Comparison of ENCODE assay signal across 28 mouse cellular contexts in the genomic region with DNA sequence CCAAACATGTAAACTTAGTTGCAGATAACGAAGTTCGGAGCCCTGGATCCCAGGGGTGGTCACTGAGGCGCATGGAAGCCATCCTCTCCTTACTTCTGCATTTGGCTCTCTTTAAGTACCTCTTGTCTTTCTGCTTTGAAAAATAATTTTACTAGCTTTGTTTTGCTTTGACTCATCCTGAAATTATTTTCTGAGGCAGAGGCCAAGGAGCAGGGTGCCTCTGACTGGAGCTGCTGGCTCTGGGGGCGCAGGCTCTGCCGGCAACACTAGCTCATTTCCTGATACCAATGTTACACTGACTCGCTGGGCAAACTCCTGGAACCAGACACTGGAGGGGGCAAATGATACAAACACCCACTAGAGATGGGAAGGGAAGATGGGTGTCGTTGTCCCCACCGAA. TPM values are rescaled to one million over a fixed set of nuclear protein-coding genes. Genes with fewer than 3 reads are reported as not detected.
DNase-seq lines count a peak whose midpoint lies in the region; ATAC-seq lines count a peak whose summit lies in the region.
"Had no signal": no experiment of that assay in that cellular context is flagged by ENCODE, and none has a peak within 500 bp of the region (broad histone marks: within the 10 kb centered on the region; RNA-seq: fewer than 3 reads in every experiment).

No protein-coding gene starts in this region.

- no peak for ATAC-seq in kidney, embryonic 16.5 days (ENCODE audit: low FRiP score, low TSS enrichment)
- ATAC-seq in stomach, embryonic 16.5 days (ENCODE audit: insufficient read depth, low FRiP score), result no peak
- ATAC-seq: activated CD4-positive, CD25-positive, alpha-beta regulatory T cell, adult 4 months; CD4-positive, CD25-positive, alpha-beta regulatory T cell, adult 4 months; forebrain, embryonic 16.5 days; inflammation-experienced regulatory T-cells, adult 6 months; midbrain, embryonic 16.5 days had no signal

- H3K9ac ChIP-seq in kidney, embryonic 16.5 days (replicated peaks; ENCODE audit: low read length), result no peak overlapping the region
- H3K9ac ChIP-seq in stomach, embryonic 16.5 days (ENCODE audit: low read length), result no peak overlapping the region
- H3K9ac ChIP-seq: hindbrain, embryonic 15.5 days; limb, embryonic 12.5 days; liver, embryonic 15.5 days; lung, embryonic 14.5 days; neural tube, embryonic 12.5 days had no signal

- H3K4me2 ChIP-seq in kidney, embryonic 16.5 days (replicated peaks; ENCODE audit: low read depth, low read length), result no peak overlapping the region
- no peak overlapping the region for H3K4me2 ChIP-seq in stomach, embryonic 16.5 days (ENCODE audit: low read depth, low read length)
- H3K4me2 ChIP-seq: hindbrain, embryonic 15.5 days; limb, embryonic 12.5 days; liver, embryonic 15.5 days; lung, embryonic 14.5 days; midbrain, embryonic 11.5 days; neural tube, embryonic 12.5 days had no signal

- no peak overlapping the region for H3K4me3 ChIP-seq in kidney, embryonic 16.5 days (ENCODE audit: low read length)
- no peak overlapping the region for H3K4me3 ChIP-seq in stomach, embryonic 16.5 days (replicated peaks; ENCODE audit: low read length)
- H3K4me3 ChIP-seq in limb, embryonic 10.5 days, result no peak overlapping the region
- H3K4me3 ChIP-seq: erythroblast, embryonic 14.5 days; hindbrain, embryonic 10.5 days; hindbrain, embryonic 15.5 days; limb, embryonic 12.5 days; liver, embryonic 15.5 days; neural tube, embryonic 12.5 days had no signal

- H3K36me3 ChIP-seq in kidney, embryonic 16.5 days (ENCODE audit: insufficient read depth, low read length), result no peaks in the 10 kb centered on the region
- no peaks in the 10 kb centered on the region for H3K36me3 ChIP-seq in stomach, embryonic 16.5 days (ENCODE audit: control insufficient read depth, insufficient read depth, low read length)
- no peaks in the 10 kb centered on the region for H3K36me3 ChIP-seq in limb, embryonic 10.5 days
- H3K36me3 ChIP-seq: hindbrain, embryonic 10.5 days; hindbrain, embryonic 15.5 days; limb, embryonic 12.5 days; liver, embryonic 15.5 days; neural tube, embryonic 12.5 days had no signal

- no peaks in the 10 kb centered on the region for H3K27me3 ChIP-seq in kidney, embryonic 16.5 days (ENCODE audit: insufficient read depth, low read length)
- H3K27me3 ChIP-seq in stomach, embryonic 16.5 days (ENCODE audit: control insufficient read depth, insufficient read depth, low read length), result no peaks in the 10 kb centered on the region
- no peaks in the 10 kb centered on the region; the same call in 1 of the 2 replicates for H3K27me3 ChIP-seq in limb, embryonic 10.5 days (ENCODE audit: low read depth, poor library complexity, severe bottlenecking)
- H3K27me3 ChIP-seq: hindbrain, embryonic 15.5 days; limb, embryonic 12.5 days; liver, embryonic 15.5 days; neural tube, embryonic 12.5 days had no signal

- peak; percentile 29 to 64 for DNase-seq in adrenal gland, adult (ENCODE audit: inconsistent age in 2 of 2, low spot score in 1 of 2)
- no peak for DNase-seq in adrenal gland, adult 18-20 months (ENCODE audit: low spot score in 2 of 2)
- DNase-seq in kidney, postnatal 10 days, result no peak
- peak; percentile 74 for DNase-seq in NIH3T3 (ENCODE audit: low read depth)
- no peak for DNase-seq in limb, embryonic 10.5 days (ENCODE audit: low spot score)
- no peak for DNase-seq in layer of hippocampus, adult 9-10 months (ENCODE audit: low spot score)
- DNase-seq: adrenal gland, postnatal 25 days; cerebellum, adult 11-12 months; cerebellum, postnatal 25 days; heart, postnatal 14 days; kidney, adult 2 months; lung, embryonic 14.5 days; thymus, adult 18-20 months; thymus, postnatal 25 days had no signal

- peaks cover 43% of the 10 kb centered on the region for H3K4me1 ChIP-seq in kidney, embryonic 16.5 days (ENCODE audit: insufficient read depth, low read length)
- peaks cover 42% of the 10 kb centered on the region for H3K4me1 ChIP-seq in stomach, embryonic 16.5 days (ENCODE audit: control insufficient read depth, insufficient read depth, low read length)
- H3K4me1 ChIP-seq in limb, embryonic 10.5 days, result peaks cover 20% of the 10 kb centered on the region

- WGBS in kidney, embryonic 16.5 days, result 80% methylated on average over 8 of the region's 8 CpGs
- WGBS in stomach, embryonic 16.5 days, result 73% methylated on average over 8 of the region's 8 CpGs
- WGBS in limb, embryonic 10.5 days, result 90% methylated on average over 8 of the region's 8 CpGs

- H3K9me3 ChIP-seq in kidney, embryonic 16.5 days (ENCODE audit: low read length), result no peaks in the 10 kb centered on the region
- H3K9me3 ChIP-seq in stomach, embryonic 16.5 days (replicated peaks; ENCODE audit: control insufficient read depth, low read length), result no peaks in the 10 kb centered on the region
- H3K9me3 ChIP-seq in limb, embryonic 10.5 days (replicated peaks), result no peaks in the 10 kb centered on the region
- H3K9me3 ChIP-seq: hindbrain, embryonic 10.5 days; hindbrain, embryonic 15.5 days; limb, embryonic 12.5 days; liver, embryonic 15.5 days; neural tube, embryonic 12.5 days had no signal

- H3K27ac ChIP-seq in kidney, embryonic 16.5 days (ENCODE audit: low read length), result peak overlapping the region; percentile 9; the same call in 1 of the 2 replicates
- H3K27ac ChIP-seq in stomach, embryonic 16.5 days (ENCODE audit: low read length), result peak overlapping the region; percentile 43; the same call in 1 of the 2 replicates
- H3K27ac ChIP-seq in limb, embryonic 10.5 days, result no peak overlapping the region
- H3K27ac ChIP-seq: hindbrain, embryonic 15.5 days; limb, embryonic 12.5 days; neural tube, embryonic 12.5 days had no signal

RNA-seq across cellular contexts. Expression of gene Inf2, which starts 8.7 kb away (rescaled TPM):
- 10 to 100 TPM; 25.2 to 29.7 TPM for total RNA-seq in adrenal gland, adult 18-20 months (2021)
- polyA plus RNA-seq in kidney, embryonic 16.5 days (2015; fragmentation: Nextera tagmentation; extraction: Ambion mirVana), result 4.7 and 5.3 TPM in 2 replicates
- polyA plus RNA-seq in stomach, embryonic 16.5 days (2015; fragmentation: Nextera tagmentation; extraction: Ambion mirVana), result 2.9 and 3.9 TPM in 2 replicates
- polyA plus RNA-seq in limb, embryonic 10.5 days (2016; fragmentation: Nextera tagmentation; extraction: Ambion mirVana), result 1.3 and 1.6 TPM in 2 replicates

RNA-seq across cellular contexts. Expression of gene Adssl1, which starts 39.9 kb away (rescaled TPM):
- 10 to 100 TPM; 17.1 to 31.3 TPM for total RNA-seq in adrenal gland, adult 18-20 months (2021)
- polyA plus RNA-seq in kidney, embryonic 16.5 days (2015; fragmentation: Nextera tagmentation; extraction: Ambion mirVana), result 10.7 and 12.7 TPM in 2 replicates
- polyA plus RNA-seq in stomach, embryonic 16.5 days (2015; fragmentation: Nextera tagmentation; extraction: Ambion mirVana), result 2.7 and 10.3 TPM in 2 replicates
- 1.9 and 3.0 TPM in 2 replicates for polyA plus RNA-seq in limb, embryonic 10.5 days (2016; fragmentation: Nextera tagmentation; extraction: Ambion mirVana)

Comparison
In these comparisons a context has a peak if more than half of its experiments do, and no peak if none do; other contexts are left out.
1. DNase-seq: peak in adrenal gland, adult (2 of 2) and NIH3T3 (single experiment); none in adrenal gland, adult 18-20 months (0 of 2), kidney, postnatal 10 days (single experiment), limb, embryonic 10.5 days (single experiment) and layer of hippocampus, adult 9-10 months (single experiment).